ENCODE assay signal across 15 mouse cellular contexts in genomic region chr2:168660344-168660743, GRCm38 (mm10). TPM values are rescaled to one million over a fixed set of nuclear protein-coding genes. Genes with fewer than 3 reads are reported as not detected.
DNase-seq lines count a peak whose midpoint lies in the region; ATAC-seq and TF ChIP-seq lines count a peak whose summit lies in the region.
"Had no signal": no experiment of that assay in that cellular context is flagged by ENCODE, and none has a peak within 500 bp of the region (broad histone marks: within the 10 kb centered on the region; RNA-seq: fewer than 3 reads in every experiment).

No protein-coding gene starts in this region.

- DNase-seq in CD4-positive, CD25-positive, alpha-beta regulatory T cell, adult 2 months (ENCODE audit: low read depth, low spot score): peak; percentile 37
- DNase-seq in liver, adult 2 months (ENCODE audit: extremely low read depth, low read depth, low spot score): no peak
- DNase-seq in liver: no peak
- DNase-seq in urinary bladder, postnatal 25 days (ENCODE audit: low spot score): no peak
- no peak for DNase-seq in adipocyte (ENCODE audit: low spot score)
- DNase-seq: heart, adult 11 months; heart, postnatal 36 days; kidney, adult 18-20 months; layer of hippocampus, adult 9-11 months; right cerebral cortex, postnatal 4 days had no signal

- H3K9ac ChIP-seq in liver, adult 2 months (ENCODE audit: low read depth, low read length): no peak overlapping the region
- H3K9ac ChIP-seq: embryonic facial prominence, embryonic 15.5 days; limb, embryonic 13.5 days had no signal

- H3K4me1 ChIP-seq in liver, adult 2 months (ENCODE audit: control insufficient read depth, insufficient read depth, low read length): no peaks in the 10 kb centered on the region
- H3K4me1 ChIP-seq in E14TG2a.4 (replicated peaks; ENCODE audit: low read depth, low read length): peaks cover 26% of the 10 kb centered on the region
- no peaks in the 10 kb centered on the region for H3K4me1 ChIP-seq in embryonic fibroblast, embryonic 13.5 days (ENCODE audit: control insufficient read depth, insufficient read depth, low read length)
- H3K4me1 ChIP-seq: embryonic facial prominence, embryonic 15.5 days; limb, embryonic 13.5 days had no signal

- H3K27ac ChIP-seq in liver, adult 2 months (replicated peaks; ENCODE audit: insufficient read depth, low read depth, low read length): no peak overlapping the region
- H3K27ac ChIP-seq in embryonic fibroblast, embryonic 13.5 days (ENCODE audit: insufficient read depth, low read length): no peak overlapping the region
- H3K27ac ChIP-seq: embryonic facial prominence, embryonic 15.5 days; limb, embryonic 13.5 days had no signal

- H3K27me3 ChIP-seq in liver, adult 2 months (ENCODE audit: control insufficient read depth, insufficient read depth, low read length): no peaks in the 10 kb centered on the region
- no peaks in the 10 kb centered on the region for H3K27me3 ChIP-seq in E14TG2a.4 (ENCODE audit: insufficient read depth, low read length)
- H3K27me3 ChIP-seq: embryonic facial prominence, embryonic 15.5 days; limb, embryonic 13.5 days had no signal

- H3K79me2 ChIP-seq in liver, adult 2 months (ENCODE audit: control insufficient read depth, insufficient read depth, low read length): no peaks in the 10 kb centered on the region

- H3K9me3 ChIP-seq in E14TG2a.4 (ENCODE audit: low read length): no peaks in the 10 kb centered on the region
- H3K9me3 ChIP-seq: embryonic facial prominence, embryonic 15.5 days; limb, embryonic 13.5 days had no signal

- no peaks in the 10 kb centered on the region for H3K36me3 ChIP-seq in liver, adult 2 months (ENCODE audit: control insufficient read depth, insufficient read depth, low read length)
- H3K36me3 ChIP-seq in E14TG2a.4 (ENCODE audit: insufficient read depth, low read length): 0 out of 2 replicates have a peak, but pooled peaks cover 3% of the 10 kb centered on the region

- no peak for ATAC-seq in CD4-positive, CD25-positive, alpha-beta regulatory T cell, adult 4 months

- TF ChIP-seq POLR2A in liver, adult 2 months (IDR thresholded peaks at IDR 0.05; ENCODE audit: extremely low read depth, insufficient read depth, low read length): no peak
- TF ChIP-seq POLR2A in embryonic fibroblast, embryonic 13.5 days (IDR thresholded peaks at IDR 0.05; ENCODE audit: low read depth, low read length): no peak

- 73% methylated on average over 5 of the region's 5 CpGs for WGBS in liver, adult 2 months

- TF ChIP-seq CTCF in liver, adult 2 months (IDR thresholded peaks at IDR 0.05; ENCODE audit: low read depth, low read length): peak; percentile 70
- peak; percentile 79 for TF ChIP-seq CTCF in E14TG2a.4 (conservative IDR thresholded peaks at IDR 0.05; ENCODE audit: low read length)
- TF ChIP-seq CTCF in embryonic fibroblast, embryonic 13.5 days (IDR thresholded peaks at IDR 0.05; ENCODE audit: borderline replicate concordance, insufficient read depth, low read length): peak; percentile 38; the same call in 1 of the 2 replicates

- no peak overlapping the region for H3K4me3 ChIP-seq in liver, adult 2 months (ENCODE audit: insufficient read depth, low read depth, low read length)
- H3K4me3 ChIP-seq in E14TG2a.4 (replicated peaks; ENCODE audit: low read length): no peak overlapping the region
- no peak overlapping the region for H3K4me3 ChIP-seq in embryonic fibroblast, embryonic 13.5 days (ENCODE audit: insufficient read depth, low read length)
- H3K4me3 ChIP-seq: embryonic facial prominence, embryonic 15.5 days; limb, embryonic 13.5 days had no signal

RNA-seq across cellular contexts. Expression of gene Nfatc2, which starts 58.9 kb away (rescaled TPM):
- polyA plus RNA-seq in CD4-positive, CD25-positive, alpha-beta regulatory T cell, adult 4 months (2017; shearing (Covaris generic)): 10 to 100 TPM; 20.9 to 22.6 TPM
- 0.09 and 0.13 TPM in 2 replicates for total RNA-seq in liver, adult 2 months (2014; rRNA removed)
- polyA plus RNA-seq in liver, adult 2 months (2012; rRNA removed): 0.10 and 0.20 TPM in 2 replicates
- polyA plus RNA-seq in embryonic fibroblast, embryonic 13.5 days (2011; ENCODE audit: insufficient read length, low read depth, missing spikeins): 0.15 and 0.32 TPM in 2 replicates

Comparison
In these comparisons a context has a peak if more than half of its experiments do, and no peak if none do; other contexts are left out.
1. RNA of gene Nfatc2, which starts 58.9 kb away (polyA plus RNA-seq): 20.9 to 22.6 TPM in CD4-positive, CD25-positive, alpha-beta regulatory T cell, adult 4 months; 0.15 to 0.32 TPM in embryonic fibroblast, embryonic 13.5 days and 0.10 to 0.20 TPM in liver, adult 2 months; every median in the first group is over 10 times any median in the second.
2. Peak in every context shown above with its lines, with median percentiles within 50 percentile points of each other: CTCF ChIP-seq.